Mouse (Mus musculus) embryo, embryonic 9.5 days (tissue): Measurements from ENCODE around the gene Lpcat2.

Experiments used
- DNase-seq: peaks from one replicate; pipeline ENCODE4 v3.0.0-alpha.2; 2017; ENCODE audit errors: extremely low spot score

Lpcat2 gene

DNA sequence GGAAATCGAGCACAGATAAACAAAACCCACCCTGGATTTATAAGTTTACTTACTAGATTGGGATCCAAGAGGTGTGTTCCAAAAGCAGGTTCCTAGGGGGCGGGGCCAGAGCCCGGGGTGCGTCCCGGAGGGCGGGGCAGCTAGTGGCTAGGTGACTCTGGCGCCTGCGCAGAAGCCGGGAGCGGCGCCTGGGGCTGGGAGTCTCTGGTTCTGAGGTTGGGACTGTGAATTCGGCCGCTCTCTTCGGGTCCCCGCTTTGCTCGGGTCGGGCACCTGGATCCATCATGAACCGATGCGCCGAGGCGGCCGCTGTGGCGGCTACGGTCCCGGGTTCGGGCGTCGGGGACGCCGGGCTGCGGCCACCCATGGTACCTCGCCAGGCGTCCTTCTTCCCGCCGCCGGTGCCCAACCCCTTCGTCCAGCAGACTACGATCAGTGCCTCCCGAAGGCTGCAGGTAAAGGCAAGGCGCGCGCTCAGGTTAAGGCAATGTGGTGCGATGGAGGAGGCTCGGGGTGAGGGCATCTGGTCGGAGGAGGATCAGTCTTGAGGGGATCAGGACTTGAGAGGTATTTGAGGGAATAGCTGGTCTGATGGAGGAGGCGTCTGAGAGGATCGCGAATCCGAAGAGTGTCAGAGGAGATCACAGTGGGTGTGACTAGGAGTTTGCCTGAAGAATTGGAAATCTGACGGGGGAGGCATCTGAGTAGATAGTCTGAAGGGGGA is at the start of gene Lpcat2:
Lpcat2 (plus strand) TSS at position 169 of the 724 bp plus-strand sequence.
- peak; percentile 80 for DNase-seq

DNA sequence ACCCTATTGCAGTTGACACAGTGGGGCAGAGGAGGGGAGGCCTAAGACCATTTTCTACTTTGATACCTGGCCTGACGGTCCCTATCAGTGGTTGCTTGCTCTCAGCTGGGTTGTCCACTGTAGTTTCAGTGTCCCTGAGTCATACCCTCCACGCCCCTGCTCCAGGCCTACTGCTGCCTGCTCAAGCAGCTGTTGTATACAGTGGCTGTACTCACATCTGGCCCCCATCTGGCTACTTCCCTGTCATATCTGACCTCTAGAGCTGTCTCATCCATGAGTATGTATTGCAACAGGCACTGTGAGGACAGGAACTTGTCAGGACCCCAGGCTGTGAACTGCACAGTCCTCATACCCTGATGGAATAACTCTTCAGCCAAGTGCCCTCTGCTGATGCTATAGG is 42.4 kb upstream of the Lpcat2 start:
- DNase-seq, result no peak

DNA sequence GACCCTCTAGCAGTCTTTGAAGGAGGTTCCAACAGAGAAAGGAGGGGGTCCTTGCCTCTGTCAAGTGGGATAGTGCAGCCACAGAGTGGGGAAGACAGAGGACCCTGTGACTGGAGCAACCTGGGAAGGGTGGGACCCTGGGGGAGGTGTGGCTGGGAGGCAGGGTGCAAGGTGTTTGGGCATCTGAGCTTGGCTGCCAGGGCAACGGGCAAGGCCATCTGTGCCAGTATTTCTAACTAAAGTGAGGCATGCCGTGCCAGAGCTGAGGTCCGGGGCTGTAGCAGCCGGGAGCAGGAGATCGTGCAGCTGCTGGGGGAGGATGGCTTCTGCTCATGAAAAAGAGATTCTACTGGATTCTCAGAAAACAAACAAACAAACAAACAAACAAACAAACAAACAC is 39.5 kb upstream of the Lpcat2 start:
- no peak for DNase-seq

DNA sequence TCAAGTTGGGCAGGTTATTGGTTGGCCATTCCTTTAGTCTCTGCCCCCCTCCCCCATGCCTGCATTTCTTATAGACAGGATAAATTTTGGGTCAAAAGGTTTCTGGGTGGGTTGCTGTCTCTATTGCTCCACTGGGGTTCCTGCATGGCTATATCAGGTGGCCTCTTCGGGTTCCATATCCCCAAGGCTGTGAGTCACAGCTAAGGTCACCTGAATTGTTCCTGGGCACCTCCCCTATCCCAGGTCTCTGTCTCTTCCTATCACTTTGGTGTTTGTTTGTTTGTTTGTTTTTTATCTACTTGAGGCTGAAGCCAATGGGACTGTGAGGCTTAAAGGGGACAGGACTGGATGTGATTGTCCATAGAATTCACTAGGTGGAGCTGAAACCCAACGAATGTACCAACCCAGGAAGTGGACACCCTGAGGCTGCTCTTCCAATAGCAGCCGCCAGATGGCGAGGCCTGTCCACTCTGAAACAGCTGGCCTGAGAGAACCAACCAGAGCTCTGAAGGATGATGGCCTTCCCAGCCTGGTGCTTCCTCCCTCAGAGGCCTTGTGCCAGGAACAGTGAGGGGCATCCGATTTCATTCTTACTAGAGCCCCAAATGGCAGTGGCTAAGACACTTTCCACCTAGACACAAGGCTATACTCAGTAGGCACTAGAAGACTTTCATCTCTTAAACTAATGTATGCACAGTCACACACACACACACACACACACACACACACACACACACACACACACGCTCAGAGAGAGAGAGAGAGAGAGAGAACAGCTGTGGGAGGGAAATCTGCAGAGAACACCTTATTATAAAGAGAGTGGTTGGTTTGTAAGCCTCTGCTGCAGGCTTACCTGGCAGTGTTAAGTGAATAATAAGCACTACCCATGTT is 37.0 kb upstream of the Lpcat2 start:
- DNase-seq, result peak; percentile 89

DNA sequence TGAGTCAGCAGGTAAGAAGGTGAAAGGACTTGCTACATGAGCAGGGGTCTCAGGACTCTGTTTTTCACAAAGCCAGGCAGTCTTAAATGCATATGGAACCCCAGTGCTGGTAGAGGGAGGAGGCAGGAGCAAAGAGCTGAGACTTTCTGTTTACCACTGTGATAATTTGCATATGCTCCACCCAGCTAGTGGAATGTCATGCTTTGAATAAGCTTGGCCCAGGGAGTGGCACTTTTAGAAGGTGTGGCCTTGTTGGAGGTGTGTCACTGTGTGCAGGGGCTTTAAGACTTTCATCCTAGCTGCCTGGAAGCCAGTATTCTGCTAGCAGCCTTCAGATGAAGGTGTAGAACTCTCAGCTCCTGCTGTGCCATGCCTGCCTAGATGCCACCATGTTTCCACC is 34.0 kb upstream of the Lpcat2 start:
- DNase-seq, result no peak

DNA sequence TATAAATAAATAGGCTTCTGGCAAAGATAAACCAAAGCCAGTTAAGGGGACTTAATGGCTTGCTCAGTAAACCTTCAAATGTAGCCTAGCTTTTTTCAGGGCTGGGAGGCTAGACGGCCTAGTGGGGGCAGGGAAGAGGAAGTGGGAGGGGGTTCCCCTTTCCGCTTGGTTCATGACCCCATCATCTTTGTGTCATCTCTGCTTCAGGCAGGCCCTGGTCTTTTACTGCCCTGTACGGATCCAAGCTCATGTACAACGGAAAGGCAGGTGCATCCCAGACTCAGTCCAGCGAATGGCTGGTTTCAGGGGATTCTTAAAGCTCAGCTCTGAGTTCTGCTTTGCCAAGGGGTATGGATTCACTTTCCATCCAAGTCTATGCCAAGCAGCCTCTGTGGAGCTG is 32.8 kb upstream of the Lpcat2 start:
- no peak for DNase-seq

DNA sequence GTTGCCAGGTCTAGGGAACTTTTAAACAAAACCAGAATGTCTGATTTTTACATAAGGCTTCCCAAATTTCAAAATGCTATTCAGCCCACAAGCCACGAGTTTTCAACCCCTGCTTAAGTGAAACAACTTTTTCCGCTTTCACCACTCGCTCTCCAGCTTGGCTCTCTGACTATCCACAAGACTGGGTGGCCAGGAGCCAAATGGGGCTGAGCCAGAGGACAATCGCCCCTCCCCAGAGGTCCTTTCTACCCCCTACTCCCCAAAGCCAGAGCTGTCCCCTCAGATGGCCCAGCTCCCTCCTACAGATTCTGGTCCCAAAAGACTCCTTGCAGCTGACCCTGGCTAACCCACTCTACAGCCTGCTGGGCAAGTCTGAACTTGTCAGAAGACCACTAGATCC is 29.1 kb upstream of the Lpcat2 start:
- DNase-seq, result no peak

DNA sequence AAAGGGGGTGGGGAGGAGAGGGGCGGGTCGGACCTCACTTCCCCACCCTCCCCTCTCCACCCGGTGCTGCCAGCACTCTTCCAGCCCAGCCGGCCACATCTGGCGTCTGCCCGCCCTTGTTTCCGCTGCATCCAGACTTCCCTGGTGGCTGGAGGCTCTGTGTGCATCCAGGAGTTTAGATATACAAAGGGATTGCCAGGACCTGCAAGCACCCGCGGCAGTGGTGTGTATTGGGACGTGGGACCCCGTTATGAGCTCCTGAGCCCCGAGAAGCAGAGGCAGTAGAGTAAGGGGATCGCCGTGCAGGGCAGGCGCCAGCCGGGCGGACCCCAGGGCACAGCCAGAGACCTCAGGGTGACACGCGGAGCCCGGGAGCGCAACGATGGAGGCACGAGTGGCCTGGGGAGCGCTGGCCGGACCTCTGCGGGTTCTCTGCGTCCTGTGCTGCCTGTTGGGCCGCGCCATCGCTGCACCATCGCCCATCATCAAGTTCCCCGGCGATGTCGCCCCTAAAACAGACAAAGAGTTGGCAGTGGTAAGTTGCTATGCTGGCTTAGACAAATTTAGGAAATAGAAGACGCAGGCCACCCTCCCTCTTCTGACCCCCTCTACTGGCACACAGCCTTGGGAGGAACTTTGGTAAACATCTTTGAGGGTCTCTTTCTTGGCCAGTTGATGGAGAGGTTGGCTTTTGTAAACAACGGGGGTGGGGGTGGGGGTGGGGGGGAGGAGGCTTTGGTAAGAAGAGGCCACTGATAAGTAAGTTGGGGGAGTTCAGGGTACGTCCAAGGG is 27.7 kb upstream of the Lpcat2 start, which contains the start of gene Mmp2:
Mmp2 (plus strand) TSS at position 49 of the 792 bp plus-strand sequence.
- DNase-seq, result peak; percentile 78

DNA sequence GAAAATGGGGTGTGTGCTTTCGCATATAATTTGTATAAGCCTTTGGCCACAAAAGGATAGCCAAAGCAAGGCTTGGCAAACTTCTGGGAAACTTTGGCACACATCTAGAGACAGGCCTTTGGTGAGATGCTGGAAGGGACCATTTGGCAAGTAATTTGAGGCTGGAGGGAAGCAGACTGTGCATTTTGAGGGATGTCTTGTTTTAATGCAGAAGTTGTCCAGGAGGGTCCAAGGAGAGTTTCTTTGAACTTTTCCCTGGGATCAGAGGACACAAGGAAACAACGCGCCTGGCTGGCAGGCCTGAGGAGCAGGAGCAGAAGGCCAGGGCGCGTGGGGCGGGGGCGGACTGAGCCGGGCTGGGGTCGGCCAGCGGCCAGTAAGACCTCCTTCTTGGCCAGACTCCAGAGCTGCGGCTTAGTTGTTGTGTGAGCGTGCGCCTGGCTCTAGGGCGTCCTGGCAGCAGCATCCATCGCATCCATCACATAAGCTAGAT is 26.8 kb upstream of the Lpcat2 start:
- DNase-seq, result peak; percentile 41

DNA sequence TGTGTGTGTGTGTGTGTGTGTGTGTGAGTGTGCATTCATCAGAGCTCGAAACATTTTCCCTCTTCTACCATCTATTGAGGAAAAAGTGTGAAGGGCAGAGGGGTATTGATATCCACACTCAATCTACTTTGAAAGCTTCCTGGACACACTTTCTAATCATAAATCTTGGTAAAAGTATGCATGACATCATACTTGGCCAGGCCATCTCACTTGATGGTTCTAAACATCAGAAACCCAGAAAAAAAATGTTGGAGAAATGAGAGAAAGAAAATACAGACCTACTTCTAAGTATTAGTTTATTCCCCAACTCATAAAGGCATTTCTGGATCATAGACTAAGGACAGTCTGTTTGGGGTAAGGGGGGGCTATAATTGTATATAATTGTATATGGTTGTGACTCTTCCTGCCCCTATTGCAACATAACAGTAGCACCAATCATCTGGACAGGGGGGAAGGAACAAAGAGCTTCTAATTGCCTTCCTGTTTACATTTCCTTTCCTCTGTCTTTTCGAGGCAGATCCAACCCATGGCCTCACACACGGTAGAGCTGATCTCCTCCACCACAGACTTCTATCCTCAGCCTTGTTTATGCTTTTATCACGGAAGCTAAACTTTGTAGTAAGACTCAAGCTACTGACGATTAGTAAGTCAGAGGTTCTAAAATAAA is 20.9 kb upstream of the Lpcat2 start:
- DNase-seq, result no peak

DNA sequence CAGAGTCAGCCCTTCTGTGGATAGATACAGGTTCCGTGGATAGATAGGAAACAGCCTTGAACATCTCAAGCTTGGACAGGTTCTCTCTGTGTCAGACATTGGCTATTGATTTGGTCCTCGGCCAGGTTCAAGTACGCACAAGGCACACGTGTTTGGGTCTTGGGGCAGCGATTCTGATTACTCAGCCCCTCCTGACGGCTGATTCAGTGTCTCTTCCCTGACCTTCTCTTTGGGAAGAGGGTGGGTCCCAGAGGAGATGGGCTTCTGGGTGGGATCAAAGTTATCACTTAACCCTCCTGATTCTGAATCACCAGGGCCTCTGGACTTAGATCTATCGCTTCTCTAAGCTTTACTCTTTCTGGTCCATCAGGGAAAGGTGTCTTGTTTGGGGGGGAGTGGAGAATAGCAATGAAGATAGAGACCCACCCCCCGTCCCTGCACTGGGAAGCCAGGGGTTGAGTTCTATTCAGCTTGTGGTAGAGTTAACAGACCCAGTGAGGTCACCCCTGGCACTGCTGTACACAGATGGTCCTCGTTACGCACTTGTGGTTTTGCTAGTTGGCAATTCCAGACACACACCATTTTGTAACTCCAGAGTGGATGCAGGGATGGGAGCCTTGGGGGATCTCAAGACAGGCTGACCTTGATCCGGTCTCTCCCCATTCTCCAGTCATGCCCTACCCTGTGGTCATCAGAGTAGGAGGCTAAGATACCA is 20.2 kb upstream of the Lpcat2 start:
- no peak for DNase-seq

DNA sequence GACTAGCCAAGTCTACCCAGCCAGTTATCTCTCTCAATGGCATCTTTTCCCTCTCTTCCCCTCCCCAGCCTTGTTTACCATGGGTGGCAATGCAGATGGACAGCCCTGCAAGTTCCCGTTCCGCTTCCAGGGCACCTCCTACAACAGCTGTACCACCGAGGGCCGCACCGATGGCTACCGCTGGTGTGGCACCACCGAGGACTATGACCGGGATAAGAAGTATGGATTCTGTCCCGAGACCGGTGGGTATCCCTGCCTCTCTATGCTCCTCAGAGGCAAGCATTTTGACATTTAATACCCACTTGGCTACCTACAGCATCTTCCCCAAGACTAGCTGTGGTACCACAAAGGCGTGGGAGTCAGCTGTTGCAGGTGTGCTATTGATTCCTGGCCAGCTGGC is 19.2 kb upstream of the Lpcat2 start:
- DNase-seq, result no peak

DNA sequence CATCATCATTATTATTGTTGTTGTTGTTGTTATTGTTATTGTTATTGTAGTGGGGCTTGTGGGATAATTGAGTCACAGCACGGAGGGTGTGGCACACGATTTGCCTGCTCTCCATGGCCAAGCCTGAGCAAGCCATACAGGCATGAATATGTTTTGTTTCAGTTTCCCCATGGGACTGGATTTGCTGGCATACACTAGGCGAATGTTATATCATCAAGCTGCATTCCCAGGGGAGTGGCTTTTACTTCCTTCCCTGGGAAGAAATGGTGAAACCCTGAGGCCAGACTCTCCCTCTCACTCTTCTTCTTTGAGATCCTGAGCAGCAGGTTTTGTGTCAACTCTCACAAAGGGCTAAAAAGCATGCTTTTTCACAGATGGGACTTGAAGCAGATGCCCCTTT is 16.5 kb upstream of the Lpcat2 start:
- no peak for DNase-seq

DNA sequence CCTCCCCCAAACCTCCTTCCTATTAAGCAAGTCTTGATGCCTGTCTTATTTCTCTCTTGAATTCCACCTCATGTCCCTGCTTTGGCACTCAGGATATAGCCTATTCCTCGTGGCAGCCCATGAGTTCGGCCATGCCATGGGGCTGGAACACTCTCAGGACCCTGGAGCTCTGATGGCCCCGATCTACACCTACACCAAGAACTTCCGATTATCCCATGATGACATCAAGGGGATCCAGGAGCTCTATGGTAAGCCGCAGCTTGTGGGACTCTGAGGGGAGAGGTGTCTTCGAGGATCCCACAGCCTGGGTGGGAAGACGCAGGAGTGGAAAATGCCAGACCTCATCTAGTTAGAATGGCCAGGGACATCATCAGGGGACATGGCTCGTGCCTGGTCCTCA is 16.0 kb upstream of the Lpcat2 start:
- DNase-seq, result no peak

DNA sequence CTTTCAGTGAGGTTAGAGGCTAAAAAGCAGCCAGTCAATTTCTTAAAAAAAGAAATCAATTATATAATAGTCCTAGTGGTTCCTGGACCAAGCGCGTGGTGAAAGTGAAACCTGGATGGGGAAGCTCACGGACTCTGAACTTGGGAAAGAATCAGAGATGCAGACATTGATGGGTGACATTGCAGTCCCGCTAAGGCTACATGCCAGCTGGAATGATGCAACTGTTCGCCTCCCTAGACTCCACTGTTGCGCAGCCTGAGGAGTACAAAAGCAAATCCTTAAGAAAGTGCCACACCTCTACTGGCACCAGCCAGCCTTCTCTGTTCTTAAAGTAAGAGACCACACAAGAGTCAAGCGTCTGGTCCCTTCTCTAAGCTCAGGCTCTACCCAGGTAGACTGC is 15.3 kb upstream of the Lpcat2 start:
- no peak for DNase-seq

DNA sequence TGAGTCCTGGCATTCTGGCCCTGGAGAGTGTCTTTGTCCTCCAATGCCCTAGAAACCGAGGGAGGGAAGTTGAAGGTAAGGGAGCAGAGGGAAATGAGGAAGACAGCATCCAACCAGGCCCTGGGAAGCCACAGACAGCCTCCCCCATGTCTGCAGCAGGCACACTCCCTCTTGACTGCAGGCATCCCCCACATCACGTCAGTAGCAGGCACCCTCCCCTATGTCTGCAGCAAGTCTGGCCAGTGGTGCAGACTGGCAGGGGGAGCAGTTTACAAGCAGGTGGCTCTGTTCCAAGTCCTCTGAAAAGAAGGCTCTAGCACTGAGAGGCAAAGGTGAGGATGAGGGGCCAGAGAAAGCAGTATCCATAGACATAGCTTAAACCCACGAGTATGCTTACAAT is 8.5 kb upstream of the Lpcat2 start:
- DNase-seq, result no peak

DNA sequence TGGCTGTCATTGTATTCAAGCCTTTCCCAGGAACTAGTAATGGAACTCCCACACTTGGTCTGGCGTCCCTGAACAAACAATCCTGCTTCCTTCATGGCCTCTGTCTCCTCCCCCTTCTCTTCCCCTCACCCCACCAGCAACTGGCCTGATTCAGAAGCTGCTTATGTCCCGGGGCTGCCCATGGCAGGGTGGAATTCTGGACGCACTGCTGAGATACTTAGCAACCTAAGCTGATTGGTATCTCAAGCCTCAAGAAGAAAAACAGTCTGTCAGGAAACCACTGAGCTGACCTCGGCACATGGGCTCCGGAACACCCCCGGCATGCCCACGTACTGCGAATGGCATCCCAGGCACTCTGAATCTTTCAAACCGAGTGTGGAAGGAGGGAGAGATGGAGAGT is 7.8 kb upstream of the Lpcat2 start:
- peak; percentile 48 for DNase-seq

DNA sequence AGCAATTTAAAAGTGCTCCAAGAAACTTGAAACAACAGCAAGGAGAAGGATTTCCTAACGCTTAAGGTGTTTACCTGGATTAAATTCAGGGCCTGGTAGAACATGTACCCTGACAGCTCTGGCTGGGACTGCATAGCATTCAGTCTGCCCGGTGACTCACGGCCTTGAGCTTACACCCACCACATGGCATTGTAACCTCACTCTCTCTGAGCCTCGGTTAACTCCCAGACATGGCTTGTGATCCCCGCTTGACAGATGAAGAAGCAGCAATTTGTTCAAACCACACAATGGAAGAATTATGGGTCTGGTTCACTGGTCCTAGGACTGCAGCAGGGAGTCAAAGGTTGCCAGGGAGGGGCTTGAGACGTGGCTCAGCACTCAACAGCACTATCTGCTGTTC is 5.9 kb upstream of the Lpcat2 start:
- DNase-seq, result no peak

DNA sequence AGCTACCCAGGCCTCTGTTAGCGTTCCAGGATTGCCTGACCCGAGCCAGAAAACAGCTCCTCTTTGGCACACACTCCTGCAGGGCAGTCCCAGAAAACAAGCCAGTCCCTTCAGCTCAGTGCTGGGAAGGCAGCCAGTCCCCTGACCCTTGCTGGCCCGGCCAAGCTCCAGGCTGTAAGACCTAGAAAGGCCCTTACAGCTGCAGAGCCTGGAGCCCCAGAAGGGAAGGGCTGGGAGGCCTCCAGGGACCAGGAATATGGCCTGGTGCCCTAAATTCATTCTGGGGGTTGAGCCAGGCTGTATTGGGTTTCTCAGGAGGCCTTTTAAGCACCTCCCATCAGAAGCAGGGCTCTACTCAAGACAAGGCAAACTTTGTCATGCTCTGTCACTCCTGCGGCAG is 4.9 kb upstream of the Lpcat2 start:
- no peak for DNase-seq

DNA sequence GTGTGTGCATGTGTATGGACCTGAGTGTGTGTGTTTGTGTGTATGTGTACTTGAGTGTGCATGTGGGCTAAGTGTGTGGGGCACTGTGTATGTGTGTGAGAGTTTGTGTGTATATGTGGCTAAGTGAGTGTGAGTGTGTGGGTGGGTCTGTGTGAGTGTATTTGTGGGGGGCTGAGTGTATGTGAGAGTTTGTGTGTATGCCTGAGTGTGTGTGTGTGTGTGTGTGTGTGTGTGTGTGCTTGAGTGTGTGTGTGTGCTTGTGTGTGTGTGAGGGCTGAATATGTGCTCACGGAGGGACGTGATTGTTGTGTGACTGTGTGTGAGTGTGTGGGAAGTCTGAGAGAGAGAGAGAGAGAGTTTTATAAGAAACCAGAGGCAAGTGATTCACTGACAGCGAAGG is 3.8 kb upstream of the Lpcat2 start:
- no peak for DNase-seq
